Mouse (Mus musculus) limb, embryonic 15.5 days (tissue): ENCODE data around the gene Tcea2. TPM values are rescaled to one million over a fixed set of nuclear protein-coding genes. Genes with fewer than 3 reads are reported as not detected.
A peak's percentile ranks its signal among the peaks of the same experiment; 100 is the strongest.

Experiments used
- ATAC-seq: fragments of 200-750 bp; cut with Nextera tagmentation; 2 replicates; pipeline ENCODE4 v1.8.0; 2017; ENCODE audit warnings: low read depth, moderate TSS enrichment; ENCODE audit not compliant: insufficient number of reproducible peaks, low FRiP score, low TSS enrichment
- H3K27ac ChIP-seq: fragments of 300-500 bp; sonication (generic); 2 replicates; pipeline ENCODE4 v1.5.1; 2015; ENCODE audit warnings: moderate library complexity, mild to moderate bottlenecking, inconsistent platforms
- H3K27me3 ChIP-seq: fragments of 300-500 bp; sonication (generic); 2 replicates; pipeline ENCODE4 v1.6.1; 2015; ENCODE audit warnings: inconsistent platforms
- H3K36me3 ChIP-seq: fragments of 300-500 bp; sonication (generic); 2 replicates; pipeline ENCODE4 v1.6.1; 2015; ENCODE audit warnings: inconsistent platforms
- H3K4me1 ChIP-seq: fragments of 300-500 bp; sonication (generic); 2 replicates; pipeline ENCODE4 v1.6.1; 2015; ENCODE audit warnings: inconsistent platforms
- H3K4me2 ChIP-seq: fragments of 300-500 bp; sonication (generic); 2 replicates; pipeline ENCODE4 v1.6.1; 2015; ENCODE audit warnings: mild to moderate bottlenecking, inconsistent platforms
- H3K4me3 ChIP-seq: fragments of 300-500 bp; sonication (generic); 2 replicates; pipeline ENCODE4 v1.5.1; 2015; ENCODE audit warnings: mild to moderate bottlenecking, inconsistent platforms
- H3K9ac ChIP-seq: fragments of 300-500 bp; sonication (generic); 2 replicates; pipeline ENCODE4 v1.6.1; 2015; ENCODE audit warnings: inconsistent platforms
- H3K9me3 ChIP-seq: fragments of 300-500 bp; sonication (generic); 2 replicates; pipeline ENCODE4 v1.6.1; 2016; ENCODE audit warnings: inconsistent platforms
- WGBS: fragments of 180-500 bp; shearing (Covaris S2); methylation state at CpG from one replicate; pipeline ENCODE4 v1.1.7; 2015; 5-methylcytosine and 5-hydroxymethylcytosine counted together
- polyA plus RNA-seq: library from polyadenylated mRNA; unstranded; fragments of >200 nt; fragmentation: Nextera tagmentation; extraction: Ambion mirVana; gene quantifications from 2 replicates; pipeline ENCODE4 v1.2.1, GENCODE M21; 2015

Gene Tcea2
- polyA plus RNA-seq, 1 experiment from 2014 or later: 19.5 TPM

DNA sequence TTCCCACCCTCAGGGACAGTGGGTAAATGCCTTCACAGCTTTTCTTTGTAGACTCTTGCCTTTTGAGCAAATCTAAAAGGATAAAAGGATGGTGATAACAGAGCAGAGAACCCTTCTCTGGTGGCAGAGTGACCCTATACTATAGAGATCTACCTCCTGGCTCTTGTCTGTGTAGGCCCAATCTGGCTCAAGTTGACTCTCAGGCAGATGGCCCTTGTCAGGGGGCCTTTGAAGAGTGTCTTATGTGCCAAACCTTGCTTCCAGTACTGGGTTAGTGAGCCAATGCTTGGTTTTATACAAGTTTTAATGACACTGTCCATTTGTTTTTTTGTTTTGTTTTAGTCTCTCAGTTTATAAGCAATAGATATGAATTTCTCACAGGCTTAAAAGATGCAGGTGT is 41.1 kb downstream of the Tcea2 start:
- H3K36me3 ChIP-seq: no peaks in the 10 kb centered on the region
- no peak overlapping the region for H3K4me2 ChIP-seq
- H3K9ac ChIP-seq: no peak overlapping the region
- no peaks in the 10 kb centered on the region for H3K9me3 ChIP-seq
- H3K4me3 ChIP-seq: no peak overlapping the region
- no peaks in the 10 kb centered on the region for H3K27me3 ChIP-seq
- no peak overlapping the region for H3K27ac ChIP-seq
- no peak for ATAC-seq
- H3K4me1 ChIP-seq: no peaks in the 10 kb centered on the region

DNA sequence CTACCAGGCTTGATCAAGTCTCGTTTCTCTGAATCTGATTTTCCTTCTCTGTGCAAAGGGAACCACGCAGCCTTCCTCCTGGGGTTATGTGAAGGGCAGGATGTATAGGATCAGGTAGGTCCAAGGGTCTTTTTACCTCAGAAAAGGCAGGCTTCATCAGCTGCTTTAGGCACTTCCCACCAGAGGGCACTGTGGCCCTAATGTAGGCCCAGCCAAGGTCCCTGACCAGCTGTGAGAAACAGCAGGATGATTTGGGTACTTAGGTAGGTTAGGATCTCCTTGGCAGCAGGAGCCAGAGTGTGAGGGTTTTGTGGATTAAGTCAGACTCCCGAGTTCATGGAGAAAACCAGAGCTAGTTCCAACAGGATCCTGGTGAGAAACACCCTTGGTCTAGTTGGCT is 42.1 kb downstream of the Tcea2 start:
- Histone ChIP-seq H3K4me3 (no peak overlapping the region), H3K4me1 (no peaks in the 10 kb centered on the region), H3K9ac (no peak overlapping the region), H3K27me3 (no peaks in the 10 kb centered on the region), H3K36me3 (no peaks in the 10 kb centered on the region), H3K9me3 (no peaks in the 10 kb centered on the region), H3K27ac (no peak overlapping the region), H3K4me2 (no peak overlapping the region)
- 10% methylated on average over 3 of the region's 3 CpGs for WGBS
- no peak for ATAC-seq

DNA sequence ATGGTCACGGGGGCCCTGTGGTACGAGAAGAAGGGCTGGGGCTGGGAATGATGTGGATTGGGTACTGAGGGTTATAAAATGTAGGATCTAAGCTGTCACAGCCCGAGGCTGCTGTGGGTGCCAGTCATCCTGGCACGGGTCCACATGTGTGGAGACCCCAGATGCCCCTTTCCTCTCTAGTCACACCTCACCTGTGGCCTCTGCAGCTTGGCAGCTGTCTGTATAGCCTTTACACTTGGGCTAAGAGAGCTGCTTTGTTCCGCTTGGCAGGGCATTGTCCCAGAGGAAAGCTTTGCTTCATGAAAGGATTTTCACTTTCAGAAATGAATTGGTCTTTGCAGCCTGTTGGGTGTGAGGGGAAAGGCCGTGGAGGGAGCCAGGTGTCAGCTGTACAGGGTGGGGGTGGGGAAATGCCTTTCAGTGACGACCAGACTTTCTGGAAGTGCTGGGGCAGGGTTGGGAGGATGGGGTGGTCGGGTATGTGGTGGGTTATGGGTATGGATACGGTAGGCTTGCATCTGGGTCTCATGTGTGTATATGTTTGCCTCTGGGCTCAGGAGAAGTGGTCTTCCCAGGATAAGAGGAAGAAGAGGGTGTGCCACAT is 47.7 kb downstream of the Tcea2 start:
- ATAC-seq: 0 out of 2 replicates have a peak, but pooled peaks have one; percentile 37
- WGBS: 41% methylated on average over 9 of the region's 9 CpGs

DNA sequence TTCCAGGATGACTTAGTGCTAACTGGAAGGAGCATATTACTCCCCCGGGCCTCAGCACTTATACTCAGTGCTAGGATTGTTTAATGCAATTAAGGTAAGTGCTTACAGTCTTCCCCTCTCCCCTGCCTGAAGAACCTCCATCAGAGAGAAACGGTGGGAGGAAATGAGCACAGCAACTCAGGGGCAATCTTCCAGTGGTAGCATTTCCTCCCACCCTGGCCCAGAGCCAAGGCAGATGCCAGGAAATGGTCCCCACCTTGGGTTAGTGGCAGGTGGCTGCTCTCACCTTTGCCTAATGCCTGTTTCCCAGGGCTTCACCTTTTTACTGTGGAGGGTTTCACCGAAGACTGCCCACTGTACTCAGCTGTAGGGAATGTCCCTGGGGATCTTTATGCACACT is 49.9 kb downstream of the Tcea2 start:
- H3K4me3 ChIP-seq: no peak overlapping the region
- H3K4me1 ChIP-seq: no peaks in the 10 kb centered on the region
- no peaks in the 10 kb centered on the region for H3K27me3 ChIP-seq
- ATAC-seq: no peak
- no peaks in the 10 kb centered on the region for H3K36me3 ChIP-seq
- no peak overlapping the region for H3K9ac ChIP-seq
- no peak overlapping the region for H3K4me2 ChIP-seq
- H3K27ac ChIP-seq: no peak overlapping the region
- 47% methylated on average over 3 of the region's 3 CpGs for WGBS
- H3K9me3 ChIP-seq: no peaks in the 10 kb centered on the region

More for the DNA sequence above, 47.7 kb downstream of the Tcea2 start:
- Histone ChIP-seq H3K27me3 (no peaks in the 10 kb centered on the region), H3K4me1 (no peaks in the 10 kb centered on the region), H3K36me3 (no peaks in the 10 kb centered on the region), H3K4me3 (no peak overlapping the region), H3K9ac (no peak overlapping the region), H3K4me2 (no peak overlapping the region), H3K9me3 (no peaks in the 10 kb centered on the region), H3K27ac (no peak overlapping the region)

Other genes with a start within 250 kb of the Tcea2 start
- 4.2 and 4.8 TPM in 2 replicates for gene Zbtb46, start 220.9 kb upstream of the Tcea2 start, polyA plus RNA-seq
- gene Abhd16b, start 187.1 kb upstream of the Tcea2 start, polyA plus RNA-seq: 0.12 and 0.13 TPM in 2 replicates
- gene Tpd52l2, start 183.2 kb upstream of the Tcea2 start, polyA plus RNA-seq: 155 and 159 TPM in 2 replicates
- gene Dnajc5, start 159.8 kb upstream of the Tcea2 start, polyA plus RNA-seq: 89.3 and 89.5 TPM in 2 replicates
- 44.7 and 52.6 TPM in 2 replicates for gene Uckl1, start 95.4 kb upstream of the Tcea2 start, polyA plus RNA-seq
- 63.3 and 63.7 TPM in 2 replicates for gene Prpf6, start 88.4 kb upstream of the Tcea2 start, polyA plus RNA-seq
- 43.8 and 53.4 TPM in 2 replicates for gene Zfp512b, start 87.5 kb upstream of the Tcea2 start, polyA plus RNA-seq
- 11.0 TPM in 2 replicates for gene Samd10, start 81.1 kb upstream of the Tcea2 start, polyA plus RNA-seq
- not detected in 2 replicates for gene Gm29797, start 23.3 kb upstream of the Tcea2 start, polyA plus RNA-seq
- 38.7 and 43.4 TPM in 2 replicates for gene Sox18, start 8.7 kb upstream of the Tcea2 start, polyA plus RNA-seq
- 72.9 and 84.0 TPM in 2 replicates for gene Rgs19, start 13.7 kb downstream of the Tcea2 start, polyA plus RNA-seq
- not detected in 2 replicates for gene Lkaaear1, start 18.1 kb downstream of the Tcea2 start, polyA plus RNA-seq
- 0.38 and 0.54 TPM in 2 replicates for gene Oprl1, start 34.7 kb downstream of the Tcea2 start, polyA plus RNA-seq
- gene Myt1, start 83.0 kb downstream of the Tcea2 start, polyA plus RNA-seq: not detected in 2 replicates
- 30.5 and 32.9 TPM in 2 replicates for gene Pcmtd2, start 157.5 kb downstream of the Tcea2 start, polyA plus RNA-seq
- 59.5 and 67.0 TPM in 2 replicates for gene Polr3k, start 184.0 kb downstream of the Tcea2 start, polyA plus RNA-seq